Mouse (Mus musculus) heart, embryonic 12.5 days (tissue): Measurements from ENCODE around the gene Dao. TPM values are rescaled to one million over a fixed set of nuclear protein-coding genes. Genes with fewer than 3 reads are reported as not detected.

Source experiments
- ATAC-seq: fragments of 200-750 bp; cut with Nextera tagmentation; 2 replicates; pipeline ENCODE4 v1.8.0; 2017; ENCODE audit warnings: moderate TSS enrichment, moderate library complexity; ENCODE audit not compliant: insufficient number of reproducible peaks, low FRiP score
- H3K27ac ChIP-seq: fragments of 300-500 bp; sonication (generic); 2 replicates; pipeline ENCODE4 v1.5.1; 2016; ENCODE audit warnings: mild to moderate bottlenecking, moderate library complexity; ENCODE audit not compliant: poor library complexity, severe bottlenecking
- H3K27me3 ChIP-seq: fragments of 300-500 bp; sonication (generic); replicated peaks from 2 replicates; pipeline ENCODE4 v1.6.1; 2016; ENCODE audit warnings: mild to moderate bottlenecking, moderate library complexity
- H3K36me3 ChIP-seq: fragments of 300-500 bp; sonication (generic); 2 replicates; pipeline ENCODE4 v1.6.1; 2016; ENCODE audit warnings: mild to moderate bottlenecking, moderate library complexity
- H3K4me1 ChIP-seq: fragments of 300-500 bp; sonication (generic); replicated peaks from 2 replicates; pipeline ENCODE4 v1.6.1; 2016; ENCODE audit warnings: mild to moderate bottlenecking
- H3K4me2 ChIP-seq: fragments of 300-500 bp; sonication (generic); 2 replicates; pipeline ENCODE4 v1.6.1; 2016; ENCODE audit warnings: mild to moderate bottlenecking, moderate library complexity
- H3K4me3 ChIP-seq: fragments of 300-500 bp; sonication (generic); 2 replicates; pipeline ENCODE4 v1.5.1; 2016; ENCODE audit warnings: mild to moderate bottlenecking
- H3K9ac ChIP-seq: fragments of 300-500 bp; sonication (generic); 2 replicates; pipeline ENCODE4 v1.6.1; 2016; ENCODE audit warnings: mild to moderate bottlenecking, moderate library complexity
- H3K9me3 ChIP-seq: fragments of 300-500 bp; sonication (generic); replicated peaks from 2 replicates; pipeline ENCODE4 v1.6.1; 2016; ENCODE audit warnings: mild to moderate bottlenecking, moderate library complexity
- WGBS: fragments of 180-500 bp; shearing (Covaris S2); methylation state at CpG from one replicate; pipeline ENCODE4 v1.1.7; 2016; 5-methylcytosine and 5-hydroxymethylcytosine counted together
- polyA plus RNA-seq: library from polyadenylated mRNA; unstranded; fragments of >200 nt; fragmentation: Nextera tagmentation; extraction: Ambion mirVana; gene quantifications from 2 replicates; pipeline ENCODE4 v1.2.1, GENCODE M21; 2016

Gene Dao
- polyA plus RNA-seq, 1 experiment from 2014 or later: not detected

DNA sequence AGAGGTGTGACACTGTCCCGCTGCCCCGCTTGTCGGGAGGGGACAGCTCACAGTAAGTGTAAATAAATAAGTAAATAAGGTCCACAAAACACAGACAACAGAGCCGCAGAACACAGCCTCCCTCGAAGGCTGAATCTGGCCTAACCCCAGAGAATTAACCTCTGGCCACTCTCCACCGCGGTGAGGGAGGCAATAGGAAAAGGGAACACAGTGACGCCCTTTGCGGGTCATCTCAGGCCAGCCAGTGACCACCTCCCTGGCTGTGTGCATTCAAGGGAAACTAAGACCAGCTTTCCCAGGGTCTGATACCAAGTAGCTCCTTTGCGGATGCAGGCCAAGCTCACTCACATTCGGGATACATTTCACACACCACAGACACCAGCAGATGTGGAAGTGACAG lies 35.1 kb upstream of the Dao start:
- Histone ChIP-seq H3K27me3 (no peaks in the 10 kb centered on the region), H3K4me3 (no peak overlapping the region), H3K36me3 (peaks cover 69% of the 10 kb centered on the region), H3K9ac (no peak overlapping the region), H3K4me2 (no peak overlapping the region), H3K9me3 (no peaks in the 10 kb centered on the region), H3K4me1 (peaks cover 43% of the 10 kb centered on the region), H3K27ac (no peak overlapping the region)
- ATAC-seq: no peak
- 81% methylated on average over 11 of the region's 11 CpGs for WGBS

DNA sequence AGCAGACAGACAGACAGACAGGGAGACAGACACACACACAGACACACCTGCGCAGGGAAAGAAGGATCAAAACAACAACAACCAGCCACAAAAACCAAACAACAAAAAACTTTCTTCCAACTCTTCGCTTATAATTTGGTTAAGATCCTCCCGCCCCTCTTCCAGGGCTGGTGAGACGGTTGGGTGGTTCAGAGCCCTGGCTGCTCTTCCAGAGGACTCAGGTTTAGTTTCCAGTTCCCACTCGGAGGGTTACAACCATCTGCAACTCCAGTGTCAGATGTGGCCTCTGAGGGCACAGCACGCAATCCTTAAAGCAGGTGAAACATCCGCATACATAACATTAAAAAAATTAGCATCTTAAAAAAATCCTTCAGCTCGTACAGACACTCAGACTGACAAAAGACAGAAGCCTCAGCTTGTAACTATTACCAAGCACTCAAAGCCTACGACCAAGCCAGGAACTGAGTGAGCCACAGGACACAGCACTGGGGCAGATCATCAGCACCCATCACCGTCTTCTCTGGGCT lies 32.0 kb upstream of the Dao start:
- Histone ChIP-seq H3K9me3 (no peaks in the 10 kb centered on the region), H3K4me2 (no peak overlapping the region), H3K4me1 (peaks cover 61% of the 10 kb centered on the region), H3K36me3 (peaks cover 38% of the 10 kb centered on the region), H3K9ac (0 out of 2 replicates have a peak overlapping the region, but pooled peaks have one; percentile 4), H3K4me3 (no peak overlapping the region), H3K27ac (no peak overlapping the region), H3K27me3 (no peaks in the 10 kb centered on the region)
- WGBS: 77% methylated on average over 10 of the region's 10 CpGs
- no peak for ATAC-seq

DNA sequence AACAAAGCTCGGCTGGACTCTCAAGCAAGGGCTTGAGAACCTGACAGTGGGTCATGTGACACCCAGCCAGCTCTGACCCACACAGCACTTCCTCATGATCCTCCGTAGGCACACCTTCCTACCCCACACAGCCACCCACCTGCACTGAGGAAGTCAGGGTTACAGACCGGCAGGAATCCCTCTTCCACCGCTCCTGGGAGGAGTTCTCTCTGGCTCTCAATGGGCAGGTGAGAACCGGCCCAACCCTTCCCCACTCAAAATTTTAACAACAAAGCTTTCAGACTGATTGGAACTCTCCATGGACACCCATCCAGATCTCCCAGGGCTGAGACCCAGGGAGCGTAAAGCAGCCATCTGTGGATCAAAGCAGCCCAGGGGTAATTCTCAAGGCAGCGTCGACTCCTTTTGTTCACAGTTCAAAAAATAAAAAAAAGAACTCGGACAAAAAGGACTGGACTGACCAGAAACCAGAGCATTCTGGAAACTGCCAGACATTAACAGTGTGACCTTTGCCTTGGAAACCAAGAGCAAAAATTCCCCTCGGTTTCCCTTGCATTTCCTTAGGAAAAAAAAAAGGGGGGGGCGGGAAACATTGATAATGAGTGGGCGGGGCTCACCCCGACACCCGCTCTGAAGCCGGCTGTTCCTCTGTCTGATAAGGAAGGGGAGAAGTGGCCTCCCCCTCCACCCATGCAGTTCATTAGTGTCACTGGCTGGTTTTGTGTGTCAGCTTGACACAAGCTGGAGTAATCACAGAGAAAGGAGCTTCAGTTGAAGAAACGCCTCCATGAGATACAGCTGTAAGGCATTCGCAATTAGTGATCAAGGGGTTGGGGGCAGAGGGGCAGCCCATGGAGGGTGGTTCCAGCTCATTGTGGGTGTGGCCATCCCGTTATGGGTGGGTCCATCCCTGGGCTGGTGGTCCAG lies 30.7 kb upstream of the Dao start:
- peak overlapping the region; percentile 45 for H3K9ac ChIP-seq
- peak overlapping the region; percentile 68 for H3K4me2 ChIP-seq
- WGBS: 18% methylated on average over 18 of the region's 18 CpGs
- peak overlapping the region; percentile 10; the same call in 1 of the 2 replicates for H3K4me3 ChIP-seq
- peak; percentile 85 for ATAC-seq
- no peaks in the 10 kb centered on the region for H3K27me3 ChIP-seq
- peaks cover 29% of the 10 kb centered on the region for H3K36me3 ChIP-seq
- H3K27ac ChIP-seq: peak overlapping the region; percentile 89
- H3K9me3 ChIP-seq: no peaks in the 10 kb centered on the region
- peaks cover 66% of the 10 kb centered on the region for H3K4me1 ChIP-seq

DNA sequence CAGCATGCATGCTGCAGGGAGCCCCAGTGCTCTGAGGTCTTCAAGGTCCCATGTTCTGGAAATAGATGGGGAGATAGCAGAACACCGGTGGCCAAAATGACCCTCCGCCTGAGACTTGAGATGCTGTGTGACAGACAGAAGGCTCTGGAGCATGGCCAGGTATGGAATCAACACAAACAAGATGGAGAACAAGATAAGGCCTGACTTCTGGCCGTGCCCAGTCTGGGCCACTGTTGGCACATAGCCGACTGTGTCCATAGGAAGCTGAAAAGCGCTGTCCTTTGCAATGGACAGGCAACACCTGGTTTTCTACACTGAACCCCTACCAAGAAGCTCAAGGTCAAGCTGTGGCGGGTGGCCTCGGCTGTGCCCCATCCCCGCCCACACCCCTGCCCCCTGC lies 29.7 kb upstream of the Dao start:
- Histone ChIP-seq H3K4me2 (peak overlapping the region; percentile 68), H3K4me3 (peak overlapping the region; percentile 25), H3K9me3 (no peaks in the 10 kb centered on the region), H3K4me1 (peaks cover 75% of the 10 kb centered on the region), H3K27me3 (no peaks in the 10 kb centered on the region), H3K36me3 (peaks cover 23% of the 10 kb centered on the region), H3K9ac (0 out of 2 replicates have a peak overlapping the region, but pooled peaks have one; percentile 24), H3K27ac (peak overlapping the region; percentile 89)
- WGBS: 57% methylated on average over 8 of the region's 8 CpGs
- no peak for ATAC-seq

DNA sequence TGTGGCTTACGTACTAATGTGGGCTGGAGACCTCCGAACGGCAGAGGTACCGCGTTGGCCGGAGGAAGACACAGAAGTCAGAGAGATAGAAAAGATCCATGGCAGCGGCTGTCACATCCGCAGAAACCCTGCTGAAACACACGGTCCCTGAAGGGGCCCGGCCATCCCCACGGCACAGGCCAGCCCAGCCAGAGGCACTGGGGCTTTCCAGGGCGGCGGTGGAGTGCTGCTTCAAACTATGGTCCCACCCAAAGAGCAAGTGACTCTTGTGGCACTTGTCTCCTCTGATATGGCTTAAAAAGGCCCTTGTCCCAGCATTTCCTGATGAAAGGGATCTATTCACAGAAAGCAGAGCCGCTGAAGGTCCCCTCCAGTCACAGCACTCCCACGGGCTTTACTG lies 28.9 kb upstream of the Dao start:
- peaks cover 75% of the 10 kb centered on the region for H3K4me1 ChIP-seq
- peak overlapping the region; percentile 68 for H3K4me2 ChIP-seq
- H3K36me3 ChIP-seq: peaks cover 15% of the 10 kb centered on the region
- no peaks in the 10 kb centered on the region for H3K27me3 ChIP-seq
- peak; percentile 49; the same call in 1 of the 2 replicates for ATAC-seq
- H3K9me3 ChIP-seq: no peaks in the 10 kb centered on the region
- peak overlapping the region; percentile 57 for H3K9ac ChIP-seq
- peak overlapping the region; percentile 25 for H3K4me3 ChIP-seq
- WGBS: 11% methylated on average over 15 of the region's 15 CpGs
- peak overlapping the region; percentile 89 for H3K27ac ChIP-seq

DNA sequence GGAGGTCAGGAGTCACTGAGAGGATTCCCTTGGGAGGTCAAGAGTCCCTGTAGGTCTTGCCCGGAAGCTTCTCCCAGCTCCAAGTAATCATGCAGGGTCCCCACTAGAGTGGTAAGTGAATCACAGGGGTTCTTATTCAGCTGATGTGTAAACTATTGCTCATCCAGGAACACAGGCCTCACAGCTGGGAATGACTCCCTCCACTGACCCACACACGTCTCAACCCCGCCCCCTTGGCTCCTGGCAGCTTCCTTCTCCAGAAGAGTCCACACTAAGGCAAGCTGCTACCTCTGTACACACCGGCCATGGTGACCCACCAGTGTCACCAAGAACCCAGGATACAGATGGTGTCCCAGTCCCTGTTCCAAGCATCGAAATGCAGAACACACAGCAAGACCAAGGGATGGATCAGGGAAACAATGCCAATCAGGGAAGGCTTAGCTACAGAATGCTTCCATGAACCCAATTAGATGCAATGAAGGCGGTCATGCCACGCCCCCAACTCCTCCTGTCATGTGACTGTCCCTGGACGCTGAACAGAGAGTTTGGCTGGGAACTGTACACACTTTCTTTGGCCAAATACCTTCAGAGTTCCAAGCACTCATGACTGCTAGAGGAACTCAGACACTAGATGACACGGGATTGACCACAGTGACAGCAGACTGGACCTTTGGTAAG lies 27.8 kb upstream of the Dao start:
- H3K27ac ChIP-seq: peak overlapping the region; percentile 89
- 56% methylated on average over 9 of the region's 9 CpGs for WGBS
- no peaks in the 10 kb centered on the region for H3K9me3 ChIP-seq
- peak overlapping the region; percentile 43; the same call in 1 of the 2 replicates for H3K9ac ChIP-seq
- H3K4me2 ChIP-seq: peak overlapping the region; percentile 68
- no peaks in the 10 kb centered on the region for H3K27me3 ChIP-seq
- no peak for ATAC-seq
- no peak overlapping the region for H3K4me3 ChIP-seq
- H3K36me3 ChIP-seq: peaks cover 8% of the 10 kb centered on the region; the same call in 1 of the 2 replicates
- H3K4me1 ChIP-seq: peaks cover 85% of the 10 kb centered on the region

DNA sequence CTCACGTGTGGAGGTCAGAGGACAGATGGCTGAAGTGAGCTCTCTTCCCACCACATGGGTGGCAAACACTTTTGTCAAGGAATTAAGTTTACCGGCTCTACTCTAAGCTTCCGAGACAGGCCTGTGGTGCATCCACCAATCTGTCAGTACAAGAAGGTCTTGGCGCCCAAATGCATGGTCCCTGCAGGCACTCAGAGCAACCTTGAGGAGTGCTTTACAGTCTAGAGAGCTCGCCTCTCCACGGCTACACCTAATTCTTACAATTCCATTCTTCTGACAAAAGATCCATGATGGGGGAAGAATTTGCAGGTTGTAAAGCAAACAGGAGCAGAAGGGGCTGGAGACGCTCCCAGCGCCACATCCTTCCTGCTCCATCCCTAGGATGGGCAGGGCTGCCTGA lies 26.9 kb upstream of the Dao start:
- H3K9ac ChIP-seq: no peak overlapping the region
- H3K27ac ChIP-seq: no peak overlapping the region
- H3K36me3 ChIP-seq: peaks cover 16% of the 10 kb centered on the region; the same call in 1 of the 2 replicates
- 80% methylated on average over 8 of the region's 8 CpGs for WGBS
- H3K27me3 ChIP-seq: no peaks in the 10 kb centered on the region
- H3K9me3 ChIP-seq: no peaks in the 10 kb centered on the region
- peaks cover 87% of the 10 kb centered on the region for H3K4me1 ChIP-seq
- no peak for ATAC-seq
- H3K4me2 ChIP-seq: no peak overlapping the region
- H3K4me3 ChIP-seq: no peak overlapping the region

DNA sequence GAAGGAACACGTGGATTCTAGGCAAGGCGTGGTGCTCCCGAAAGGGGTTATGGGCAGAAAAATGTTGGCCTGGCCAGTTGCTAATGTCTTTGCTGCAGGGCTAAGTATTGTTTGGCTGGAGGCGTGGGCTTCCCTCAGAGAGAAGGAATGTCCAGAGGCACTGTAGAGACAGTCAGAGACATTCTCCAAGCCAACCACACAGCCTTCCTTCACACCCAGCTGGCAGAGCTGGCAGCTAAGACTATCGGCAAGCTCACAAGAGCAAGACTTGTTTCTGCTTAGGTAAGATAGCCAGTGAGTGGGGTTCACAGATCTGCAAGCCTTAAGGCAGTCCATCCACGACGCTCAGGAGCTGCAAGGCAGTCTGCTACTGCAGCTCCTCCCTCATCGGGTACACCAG lies 26.2 kb upstream of the Dao start:
- WGBS: 71% methylated on average over 8 of the region's 8 CpGs
- H3K9me3 ChIP-seq: no peaks in the 10 kb centered on the region
- H3K4me1 ChIP-seq: peaks cover 89% of the 10 kb centered on the region
- H3K4me3 ChIP-seq: no peak overlapping the region
- no peak for ATAC-seq
- no peaks in the 10 kb centered on the region for H3K27me3 ChIP-seq
- peaks cover 19% of the 10 kb centered on the region; the same call in 1 of the 2 replicates for H3K36me3 ChIP-seq
- no peak overlapping the region for H3K4me2 ChIP-seq
- peak overlapping the region; percentile 36 for H3K27ac ChIP-seq
- H3K9ac ChIP-seq: no peak overlapping the region

DNA sequence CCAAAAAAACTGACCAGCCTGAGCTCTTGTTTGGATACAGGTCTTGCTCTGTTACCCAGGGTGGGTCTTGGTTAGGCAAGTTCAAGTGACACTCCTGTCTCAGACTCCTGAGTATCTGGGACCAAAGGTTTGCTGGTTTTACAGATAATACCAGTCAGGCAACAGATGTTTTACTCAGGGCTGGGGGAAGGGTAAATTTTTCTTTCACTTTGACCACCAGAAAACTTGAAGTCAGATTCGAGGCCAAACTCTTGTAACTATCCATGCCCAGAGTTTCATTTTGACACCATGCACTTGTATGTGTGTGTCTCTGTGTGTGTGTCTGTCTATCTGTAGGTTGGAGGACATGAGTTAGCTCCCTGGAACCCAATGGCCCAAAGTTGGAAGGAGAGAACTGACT lies 23.0 kb upstream of the Dao start:
- Histone ChIP-seq H3K9me3 (no peaks in the 10 kb centered on the region), H3K27me3 (no peaks in the 10 kb centered on the region), H3K4me3 (no peak overlapping the region), H3K4me2 (no peak overlapping the region), H3K4me1 (peaks cover 83% of the 10 kb centered on the region), H3K27ac (no peak overlapping the region), H3K9ac (no peak overlapping the region), H3K36me3 (peaks cover 22% of the 10 kb centered on the region; the same call in 1 of the 2 replicates)
- 77% methylated on average over 1 of the region's 1 CpGs for WGBS
- ATAC-seq: no peak

DNA sequence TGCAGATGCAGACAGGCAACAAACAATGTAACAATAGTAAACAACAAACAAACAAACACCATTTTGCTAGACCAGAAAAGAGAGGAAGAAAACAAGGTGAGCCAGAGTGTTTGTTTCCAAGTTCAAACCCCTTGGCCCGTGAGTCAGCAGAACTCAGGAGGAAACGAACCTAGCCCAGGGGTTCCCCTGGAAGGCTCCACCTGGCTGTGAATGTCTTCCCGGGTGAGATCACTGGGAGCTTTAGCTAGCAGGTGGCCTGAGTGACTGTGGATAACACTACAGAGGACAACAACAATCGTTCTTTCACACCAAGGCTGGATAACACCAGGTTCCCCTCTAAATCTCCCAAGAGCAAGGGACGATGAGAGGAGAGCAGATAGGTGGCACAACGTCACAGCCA lies 22.3 kb upstream of the Dao start:
- Histone ChIP-seq H3K4me3 (no peak overlapping the region), H3K4me2 (no peak overlapping the region), H3K36me3 (peaks cover 22% of the 10 kb centered on the region; the same call in 1 of the 2 replicates), H3K27me3 (no peaks in the 10 kb centered on the region), H3K9ac (no peak overlapping the region), H3K27ac (no peak overlapping the region), H3K4me1 (peaks cover 83% of the 10 kb centered on the region), H3K9me3 (no peaks in the 10 kb centered on the region)
- 81% methylated on average over 6 of the region's 6 CpGs for WGBS
- no peak for ATAC-seq

DNA sequence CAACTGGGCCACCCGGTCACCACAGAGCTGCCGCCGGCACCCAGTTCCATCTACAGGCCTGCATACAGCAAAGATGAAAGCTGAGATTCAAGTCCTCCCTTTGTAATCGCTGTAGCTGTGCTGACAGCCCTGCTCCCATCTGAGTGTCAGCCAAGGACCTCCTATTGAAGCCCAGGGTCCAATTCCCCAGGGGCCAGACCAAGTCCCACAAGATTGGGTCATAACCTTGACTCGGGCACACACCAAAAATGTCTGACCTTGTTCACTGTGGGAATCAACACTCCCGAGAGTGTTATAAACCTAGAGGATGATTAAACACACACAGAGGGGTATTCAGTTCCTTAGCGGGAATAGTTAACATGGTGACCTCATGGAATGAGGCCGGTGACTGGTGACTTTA lies 21.7 kb upstream of the Dao start:
- peaks cover 22% of the 10 kb centered on the region; the same call in 1 of the 2 replicates for H3K36me3 ChIP-seq
- no peak for ATAC-seq
- H3K9ac ChIP-seq: no peak overlapping the region
- peaks cover 83% of the 10 kb centered on the region for H3K4me1 ChIP-seq
- no peaks in the 10 kb centered on the region for H3K27me3 ChIP-seq
- H3K4me3 ChIP-seq: no peak overlapping the region
- H3K9me3 ChIP-seq: no peaks in the 10 kb centered on the region
- H3K4me2 ChIP-seq: no peak overlapping the region
- no peak overlapping the region for H3K27ac ChIP-seq
- WGBS: 65% methylated on average over 8 of the region's 8 CpGs
